Mouse (Mus musculus): ENCODE results near the gene Arid3c. TPM values are rescaled to one million over a fixed set of nuclear protein-coding genes. Genes with fewer than 3 reads are reported as not detected.

The Arid3c gene
- polyA plus RNA-seq (2012; ENCODE audit: low replicate concordance), result not detected in 2 replicates

GRCm38 (mm10) chr4:41731052-41731765, at the start of gene Arid3c:
Gene Arid3c (minus strand): TSS chr4:41731142.

DNA sequence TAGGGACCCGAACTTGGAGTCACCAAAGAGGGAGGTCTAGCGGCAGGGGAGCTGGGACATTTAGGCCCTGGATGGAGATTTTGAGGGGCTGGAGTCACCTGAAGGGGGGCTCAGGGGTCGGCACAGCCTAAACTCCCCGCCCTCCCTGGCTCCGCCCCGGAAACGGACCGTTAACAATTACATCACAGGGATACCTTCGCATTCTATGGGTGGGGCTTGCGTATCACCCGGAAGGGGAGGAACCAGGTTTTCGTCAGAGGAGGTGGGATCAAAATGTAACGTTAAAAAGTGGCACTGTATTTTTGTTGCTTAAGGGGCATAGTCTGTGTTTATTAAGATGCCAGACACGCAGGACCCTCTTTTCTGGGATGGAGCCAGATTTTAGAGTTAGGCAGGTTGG, 43.1 kb upstream of the Arid3c start, which contains the start of gene Ccl27a:
Ccl27a (minus strand) TSS at position 246 of the 400 bp plus-strand sequence.

GRCm38 (mm10) chr4:41755338-41756305, 24.7 kb upstream of the Arid3c start, which contains the start of gene Sigmar1:
Gene Sigmar1 (minus strand): TSS chr4:41756157.

DNA sequence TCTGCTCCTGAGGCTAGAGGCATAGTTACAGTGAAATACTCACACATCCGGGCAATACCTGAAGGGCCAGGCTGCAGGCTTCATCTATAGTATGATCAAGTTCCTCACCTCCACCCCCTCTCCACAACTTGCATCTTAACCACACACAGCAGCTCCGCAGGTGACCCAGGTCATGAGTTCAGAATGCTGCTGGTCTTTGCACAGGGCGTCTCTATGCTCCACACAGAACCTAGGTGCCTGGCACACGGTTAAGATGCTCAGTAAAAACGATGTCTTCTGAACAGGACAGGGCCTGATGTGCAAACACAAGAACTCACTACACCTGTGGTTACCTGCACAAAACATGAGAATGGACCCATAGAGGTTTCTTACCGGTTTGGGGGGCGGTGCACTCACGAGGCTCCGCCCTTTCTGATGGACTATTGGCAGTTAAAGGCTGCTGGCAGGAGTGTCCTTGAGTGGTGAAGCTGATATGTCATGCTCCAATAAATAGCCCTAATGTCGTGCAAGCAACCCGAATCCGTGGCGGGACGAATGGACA, 23.9 kb upstream of the Arid3c start, which contains the start of gene Galt:
Galt (plus strand) TSS at position 432 of the 541 bp plus-strand sequence.

DNA sequence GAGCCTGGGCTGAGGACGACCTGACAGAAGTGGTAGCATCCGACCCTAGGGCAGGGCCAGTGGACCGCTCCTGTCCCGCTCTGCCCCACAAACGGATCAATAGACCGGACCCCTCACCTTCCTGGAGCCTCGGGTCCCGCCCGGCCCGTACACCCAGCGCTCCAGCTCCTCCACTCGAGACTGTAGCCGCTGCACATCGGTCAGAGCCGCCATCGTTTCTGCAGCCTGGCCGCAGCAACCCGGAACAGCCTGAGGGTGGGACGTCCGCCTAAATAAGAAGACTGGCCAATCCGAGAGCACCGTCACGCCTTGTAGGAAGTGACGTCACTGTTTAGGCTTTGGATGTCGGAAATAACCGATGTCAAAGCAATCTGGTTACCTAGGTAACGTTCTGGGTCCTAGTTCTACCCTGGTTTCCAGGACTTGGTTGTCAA, 8.0 kb downstream of the Arid3c start, which contains the start of gene Dctn3:
Dctn3 (minus strand) TSS at position 253 of the 434 bp plus-strand sequence.

DNA sequence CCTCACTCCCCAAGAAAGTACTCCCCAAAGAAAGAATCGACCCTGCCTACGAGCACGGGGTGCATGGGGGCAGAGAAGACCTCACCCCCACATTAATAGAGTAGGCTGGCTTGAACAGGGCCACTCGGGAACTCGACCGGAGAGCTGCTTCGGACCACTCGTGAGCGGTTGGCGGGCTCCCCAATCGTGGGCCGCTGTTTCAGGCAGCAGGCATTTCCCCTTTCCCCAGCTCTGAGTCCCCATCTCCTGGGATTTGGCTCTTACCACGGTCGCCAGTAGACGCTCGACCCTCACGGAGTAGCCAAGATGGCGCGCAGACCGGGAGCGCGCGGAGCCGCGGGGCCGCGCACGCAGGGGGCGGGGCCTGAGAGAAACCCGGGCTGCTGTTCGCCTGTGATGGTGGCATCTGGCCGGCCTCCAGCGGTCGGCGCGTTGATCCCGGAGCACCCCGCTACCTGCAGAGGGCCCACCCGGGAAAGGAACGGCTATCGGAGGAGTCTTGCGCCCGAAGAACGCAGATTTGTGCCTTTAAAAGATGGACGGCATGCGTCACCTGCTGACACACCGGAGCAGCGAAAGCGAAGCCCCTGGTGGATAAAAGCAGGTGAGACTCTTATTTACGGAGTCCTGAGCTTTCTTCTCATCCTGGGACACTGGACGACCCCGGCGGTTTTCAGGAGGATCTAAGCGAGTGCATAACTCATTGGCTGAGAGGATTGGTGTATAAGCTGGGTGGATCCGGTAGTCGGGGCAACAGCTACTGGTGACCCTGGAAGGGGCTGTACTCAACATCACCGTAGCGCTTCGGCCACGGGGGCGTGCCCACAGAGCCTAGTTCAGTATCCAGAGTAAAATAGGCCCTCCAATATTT, 17.5 kb downstream of the Arid3c start, which contains the start of gene Rpp25l:
Rpp25l (minus strand) TSS at position 338 of the 871 bp plus-strand sequence.

GRCm38 (mm10) chr4:41699783-41700182, 31.2 kb downstream of the Arid3c start, which contains the start of gene Il11ra1:
Gene Il11ra1 (plus strand): TSS chr4:41699989.

GRCm38 (mm10) chr4:41696930-41697841, 33.8 kb downstream of the Arid3c start, which contains the start of gene Cntfr:
Gene Cntfr (minus strand): TSS chr4:41697089.

Other genes starting within 250 kb of the Arid3c start
- 0.12 TPM in 1 of 2 replicates, not detected in the other for gene AI464131, start 228.1 kb downstream of the Arid3c start, polyA plus RNA-seq (2012; ENCODE audit: low replicate concordance)
- gene 1110017D15Rik, start 213.8 kb downstream of the Arid3c start, polyA plus RNA-seq (2012; ENCODE audit: low replicate concordance), result not detected in 2 replicates
- 13.1 and 48.1 TPM in 2 replicates for gene Fam219a, start 161.6 kb downstream of the Arid3c start, polyA plus RNA-seq (2012; ENCODE audit: low replicate concordance)
- gene Dnaic1, start 161.4 kb downstream of the Arid3c start, polyA plus RNA-seq (2012; ENCODE audit: low replicate concordance), result not detected in 2 replicates
- 1.4 TPM in 2 replicates for gene Enho, start 90.8 kb downstream of the Arid3c start, polyA plus RNA-seq (2012; ENCODE audit: low replicate concordance)
- gene Cntfr, start 34.1 kb downstream of the Arid3c start, polyA plus RNA-seq (2012; ENCODE audit: low replicate concordance), result 0.27 and 0.59 TPM in 2 replicates
- 5.0 and 10.5 TPM in 2 replicates for gene Il11ra1, start 31.2 kb downstream of the Arid3c start, polyA plus RNA-seq (2012; ENCODE audit: low replicate concordance)
- 55.1 and 56.5 TPM in 2 replicates for gene Rpp25l, start 17.6 kb downstream of the Arid3c start, polyA plus RNA-seq (2012; ENCODE audit: low replicate concordance)
- gene Dctn3, start 8.0 kb downstream of the Arid3c start, polyA plus RNA-seq (2012; ENCODE audit: low replicate concordance), result 83.5 and 170 TPM in 2 replicates
- gene Galt, start 24.1 kb upstream of the Arid3c start, polyA plus RNA-seq (2012; ENCODE audit: low replicate concordance), result 30.4 and 49.1 TPM in 2 replicates
- 22.0 and 46.7 TPM in 2 replicates for gene Sigmar1, start 25.0 kb upstream of the Arid3c start, polyA plus RNA-seq (2012; ENCODE audit: low replicate concordance)
- not detected in 2 replicates for gene Ccl27a, start 43.1 kb upstream of the Arid3c start, polyA plus RNA-seq (2012; ENCODE audit: low replicate concordance)
- not detected in 2 replicates for gene Gm21541, start 172.5 kb upstream of the Arid3c start, polyA plus RNA-seq (2012; ENCODE audit: low replicate concordance)
- gene Gm20878, start 210.4 kb upstream of the Arid3c start, polyA plus RNA-seq (2012; ENCODE audit: low replicate concordance), result 6.3 and 22.1 TPM in 2 replicates
- not detected in 2 replicates for gene Fam205a4, start 234.9 kb upstream of the Arid3c start, polyA plus RNA-seq (2012; ENCODE audit: low replicate concordance)

Measured in hematopoietic multipotent progenitor cell, adult 10-12 weeks (in vitro differentiated cells).